Mouse (Mus musculus): ENCODE results near the gene Zfp786.
A peak's percentile ranks its signal among the peaks of the same experiment; 100 is the strongest.
"Not testable (repeated sequence)": the region's sequence is repeated elsewhere in the genome, so short reads cannot be mapped to it uniquely, and the experiment has no call there.

Zfp786 gene

GRCm38 (mm10) chr6:47830104-47831078, at the start of gene Zfp786:
TSS of gene Zfp786 (minus strand) at chr6:47830867.
- peak; percentile 94 to 95 for DNase-seq (ENCODE audit: low spot score in 2 of 2)

- DNase-seq (ENCODE audit: low spot score in 2 of 2): no peak
Measured at GRCm38 (mm10) chr6:47880166-47880565, 49.5 kb upstream of the Zfp786 start.

GRCm38 (mm10) chr6:47879049-47879716, 48.5 kb upstream of the Zfp786 start:
- DNase-seq (ENCODE audit: low spot score in 2 of 2): no peak

GRCm38 (mm10) chr6:47878593-47878992, 47.9 kb upstream of the Zfp786 start:
- no peak for DNase-seq (ENCODE audit: low spot score in 2 of 2)

- no peak for DNase-seq (ENCODE audit: low spot score in 2 of 2)
Measured at GRCm38 (mm10) chr6:47878133-47878514, 47.5 kb upstream of the Zfp786 start.

- DNase-seq (ENCODE audit: low spot score in 2 of 2): peak; percentile 79 to 89
Measured at GRCm38 (mm10) chr6:47877461-47878132, 46.9 kb upstream of the Zfp786 start.

GRCm38 (mm10) chr6:47877058-47877457, 46.4 kb upstream of the Zfp786 start, which contains the start of gene Zfp282:
TSS of gene Zfp282 (plus strand) at chr6:47877204.
- no peak for DNase-seq (ENCODE audit: low spot score in 2 of 2)

GRCm38 (mm10) chr6:47872266-47872665, 41.6 kb upstream of the Zfp786 start:
- no peak for DNase-seq (ENCODE audit: low spot score in 2 of 2)

- DNase-seq (ENCODE audit: low spot score in 2 of 2): not testable (repeated sequence)
Measured at GRCm38 (mm10) chr6:47857729-47858128, 27.1 kb upstream of the Zfp786 start.

- no peak for DNase-seq (ENCODE audit: low spot score in 2 of 2)
Measured at GRCm38 (mm10) chr6:47857241-47857640, 26.6 kb upstream of the Zfp786 start.

- DNase-seq (ENCODE audit: low spot score in 2 of 2): no peak
Measured at GRCm38 (mm10) chr6:47845779-47846178, 15.1 kb upstream of the Zfp786 start.

- DNase-seq (ENCODE audit: low spot score in 2 of 2): no peak
Measured at GRCm38 (mm10) chr6:47842337-47842736, 11.7 kb upstream of the Zfp786 start.

GRCm38 (mm10) chr6:47841831-47842230, 11.2 kb upstream of the Zfp786 start:
- DNase-seq (ENCODE audit: low spot score in 2 of 2): no peak

GRCm38 (mm10) chr6:47841077-47841476, 10.4 kb upstream of the Zfp786 start:
- DNase-seq (ENCODE audit: low spot score in 2 of 2): no peak

GRCm38 (mm10) chr6:47837630-47838029, 7.0 kb upstream of the Zfp786 start:
- no peak for DNase-seq (ENCODE audit: low spot score in 2 of 2)

GRCm38 (mm10) chr6:47835984-47836521, 5.4 kb upstream of the Zfp786 start:
- DNase-seq (ENCODE audit: low spot score in 2 of 2): peak; percentile 24 to 65

GRCm38 (mm10) chr6:47835482-47835983, 4.9 kb upstream of the Zfp786 start, which contains the start of gene Zfp398:
TSS of gene Zfp398 (plus strand) at chr6:47835661.
- peak; percentile 93 to 99 for DNase-seq (ENCODE audit: low spot score in 2 of 2)

GRCm38 (mm10) chr6:47832220-47832619, 1.6 kb upstream of the Zfp786 start:
- no peak for DNase-seq (ENCODE audit: low spot score in 2 of 2)

- no peak for DNase-seq (ENCODE audit: low spot score in 2 of 2)
Measured at GRCm38 (mm10) chr6:47828950-47829349, 1.7 kb downstream of the Zfp786 start.

- no peak for DNase-seq (ENCODE audit: low spot score in 2 of 2)
Measured at GRCm38 (mm10) chr6:47827462-47827861, 3.2 kb downstream of the Zfp786 start.

GRCm38 (mm10) chr6:47824241-47824640, 6.4 kb downstream of the Zfp786 start:
- DNase-seq (ENCODE audit: low spot score in 2 of 2): no peak
